Mouse (Mus musculus) CH12.LX (cell line): ENCODE measurements around the gene Klre1. TPM values are rescaled to one million over a fixed set of nuclear protein-coding genes. Genes with fewer than 3 reads are reported as not detected.

Source experiments
- DNase-seq: peaks from one replicate; pipeline ENCODE4 v3.0.0-alpha.2; 2013; ENCODE audit errors: extremely low read depth
- H3K27ac ChIP-seq: 2 replicates; pipeline ENCODE4 v1.5.1; 2012; ENCODE audit warnings: low read depth, mild to moderate bottlenecking, control low read depth, moderate library complexity; ENCODE audit not compliant: insufficient read depth
- H3K27me3 ChIP-seq: replicated peaks from 2 replicates; pipeline ENCODE3; 2012; ENCODE audit warnings: inconsistent platforms
- H3K36me3 ChIP-seq, 2 experiments: replicated peaks in 1 of 2; 2 replicates each; pipeline versions ENCODE3 to v1.6.1; 2012; ENCODE audit warnings: inconsistent platforms in 1 of 2, low read length in 1 of 2, mild to moderate bottlenecking in 1 of 2, mixed read lengths in 1 of 2, moderate library complexity in 1 of 2; ENCODE audit not compliant: control insufficient read depth in 1 of 2, insufficient read depth in 1 of 2
- H3K4me1 ChIP-seq, 2 experiments: 2 replicates each; pipeline ENCODE4 v1.6.1; 2012; ENCODE audit warnings: inconsistent platforms in 1 of 2, moderate library complexity in 1 of 2; ENCODE audit not compliant: insufficient read depth in 2 of 2, control insufficient read depth in 1 of 2
- H3K4me2 ChIP-seq: 2 replicates; pipeline ENCODE4 v1.6.1; 2012; ENCODE audit warnings: low read depth, mild to moderate bottlenecking, control low read depth; ENCODE audit not compliant: poor library complexity, insufficient read depth, severe bottlenecking
- H3K4me3 ChIP-seq, 3 experiments: fragments of 150-350 bp in 1 of 3; sonication (generic) in 1 of 3; replicated peaks in 1 of 3; 2 replicates each; pipeline versions ENCODE3 to v1.5.1; 2011 to 2012; ENCODE audit warnings: low read depth in 2 of 3, low read length in 2 of 3, mild to moderate bottlenecking in 2 of 3, moderate library complexity in 2 of 3, control low read depth in 1 of 3, improper control_type of control experiment in 1 of 3, inconsistent platforms in 1 of 3, mixed read lengths in 1 of 3; ENCODE audit not compliant: poor library complexity in 1 of 3
- H3K79me2 ChIP-seq: replicated peaks from 2 replicates; pipeline ENCODE4 v1.6.1; 2012; ENCODE audit warnings: mild to moderate bottlenecking, moderate library complexity; ENCODE audit not compliant: control insufficient read depth, poor library complexity, insufficient read depth, severe bottlenecking; ENCODE audit errors: extremely low read depth
- H3K9ac ChIP-seq: 2 replicates; pipeline ENCODE4 v1.6.1; 2012; ENCODE audit warnings: low read depth, mild to moderate bottlenecking, control low read depth, moderate library complexity; ENCODE audit not compliant: insufficient read depth
- H3K9me3 ChIP-seq: replicated peaks from 2 replicates; pipeline ENCODE3; 2012; ENCODE audit warnings: low read length, inconsistent platforms, mixed read lengths
- CHD1 ChIP-seq: IDR thresholded peaks from 2 replicates; pipeline ENCODE4 v1.6.1; 2012; ENCODE audit warnings: low read depth, low read length, improper control_type of control experiment, inconsistent platforms
- CHD2 ChIP-seq: IDR thresholded peaks from 2 replicates; pipeline ENCODE4 v1.6.1; 2011; ENCODE audit warnings: low read length, improper control_type of control experiment
- CTCF ChIP-seq, 2 experiments: IDR thresholded peaks in 1 of 2; conservative IDR thresholded peaks in 1 of 2; 2 replicates each; pipeline ENCODE4 v1.5.1; 2011 to 2012; ENCODE audit warnings: low read depth in 2 of 2, low read length in 2 of 2, improper control_type of control experiment in 1 of 2, inconsistent platforms in 1 of 2, mild to moderate bottlenecking in 1 of 2, moderate library complexity in 1 of 2
- ELF1 ChIP-seq: IDR thresholded peaks from 2 replicates; pipeline ENCODE4 v1.6.1; 2014; ENCODE audit warnings: low read depth, mild to moderate bottlenecking, inconsistent platforms, low read length, improper control_type of control experiment
- EP300 ChIP-seq: IDR thresholded peaks from 2 replicates; pipeline ENCODE4 v1.6.1; 2011; ENCODE audit warnings: low read length, improper control_type of control experiment
- ETS1 ChIP-seq: conservative IDR thresholded peaks from 2 replicates; pipeline ENCODE4 v1.6.1; 2012; ENCODE audit warnings: low read depth, mild to moderate bottlenecking, inconsistent platforms, low read length, improper control_type of control experiment, moderate library complexity
- HCFC1 ChIP-seq: IDR thresholded peaks from 2 replicates; pipeline ENCODE4 v1.6.1; 2012; ENCODE audit warnings: low read depth, mild to moderate bottlenecking, inconsistent platforms, low read length, improper control_type of control experiment
- IRF4 ChIP-seq: IDR thresholded peaks from 2 replicates; pipeline ENCODE4 v1.6.1; 2014; ENCODE audit warnings: low read depth, mild to moderate bottlenecking, inconsistent platforms, low read length, improper control_type of control experiment
- JUN ChIP-seq: IDR thresholded peaks from 2 replicates; pipeline ENCODE4 v1.6.1; 2011; ENCODE audit warnings: low read depth, mild to moderate bottlenecking, low read length, improper control_type of control experiment, moderate library complexity; ENCODE audit not compliant: insufficient read depth
- MAX ChIP-seq: IDR thresholded peaks from 2 replicates; pipeline ENCODE4 v1.6.1; 2011; ENCODE audit warnings: low read length, improper control_type of control experiment
- MXI1 ChIP-seq: IDR thresholded peaks from 2 replicates; pipeline ENCODE4 v1.6.1; 2011; ENCODE audit warnings: mild to moderate bottlenecking, low read depth, low read length, improper control_type of control experiment
- MYC ChIP-seq: IDR thresholded peaks from 2 replicates; pipeline ENCODE4 v1.6.1; 2011; ENCODE audit warnings: low read depth, mild to moderate bottlenecking, improper control_type of control experiment, low read length
- NELFE ChIP-seq: IDR thresholded peaks from 2 replicates; pipeline ENCODE4 v1.6.1; 2011; ENCODE audit warnings: low read depth, low read length, improper control_type of control experiment
- NRF1 ChIP-seq: IDR thresholded peaks from 2 replicates; pipeline ENCODE4 v1.6.1; 2014; ENCODE audit warnings: low read depth, mild to moderate bottlenecking, inconsistent platforms, low read length, improper control_type of control experiment, moderate library complexity
- PAX5 ChIP-seq: IDR thresholded peaks from 2 replicates; pipeline ENCODE4 v1.6.1; 2012; ENCODE audit warnings: low read length, inconsistent platforms, mixed read lengths
- RAD21 ChIP-seq: IDR thresholded peaks from 2 replicates; pipeline ENCODE4 v1.6.1; 2011; ENCODE audit warnings: low read depth, mild to moderate bottlenecking, low read length, improper control_type of control experiment, moderate library complexity
- RCOR1 ChIP-seq: conservative IDR thresholded peaks from 2 replicates; pipeline ENCODE4 v1.6.1; 2012; ENCODE audit warnings: low read depth, mild to moderate bottlenecking, inconsistent platforms, low read length, improper control_type of control experiment
- TBP ChIP-seq: conservative IDR thresholded peaks from 2 replicates; pipeline ENCODE4 v1.6.1; 2011; ENCODE audit warnings: low read depth, low read length, improper control_type of control experiment
- UBTF ChIP-seq: IDR thresholded peaks from 2 replicates; pipeline ENCODE4 v1.6.1; 2012; ENCODE audit warnings: low read depth, mild to moderate bottlenecking, inconsistent platforms, low read length, improper control_type of control experiment, moderate library complexity
- USF1 ChIP-seq: IDR thresholded peaks from 2 replicates; pipeline ENCODE4 v1.6.1; 2014; ENCODE audit warnings: low read depth, mild to moderate bottlenecking, inconsistent platforms, low read length, improper control_type of control experiment
- USF2 ChIP-seq: conservative IDR thresholded peaks from 2 replicates; pipeline ENCODE4 v1.6.1; 2011; ENCODE audit warnings: low read depth, low read length, improper control_type of control experiment
- ZC3H11A ChIP-seq: IDR thresholded peaks from 2 replicates; pipeline ENCODE4 v1.6.1; 2012; ENCODE audit warnings: low read depth, mild to moderate bottlenecking, inconsistent platforms, low read length, improper control_type of control experiment
- ZKSCAN1 ChIP-seq: IDR thresholded peaks from 2 replicates; pipeline ENCODE4 v1.6.1; 2012; ENCODE audit warnings: low read depth, inconsistent platforms, low read length, improper control_type of control experiment, borderline replicate concordance
- ZMIZ1 ChIP-seq: IDR thresholded peaks from 2 replicates; pipeline ENCODE4 v1.6.1; 2012; ENCODE audit warnings: low read depth, mild to moderate bottlenecking, inconsistent platforms, low read length, improper control_type of control experiment
- ZNF384 ChIP-seq: IDR thresholded peaks from 2 replicates; pipeline ENCODE4 v1.6.1; 2012; ENCODE audit warnings: low read depth, low read length, improper control_type of control experiment, inconsistent platforms
- dilution Hi-C: fragments of 300-500 bp; cut with MboI; formaldehyde crosslinking; loops from 2 replicates; pipeline ENCODE4 v1.14.3; 2020; ENCODE audit warnings: low sequenced_read_pairs; ENCODE audit not compliant: extremely low pct_unique_long_range_greater_than_20kb, extremely low pct_ligation_motif_present
- in situ Hi-C: fragments of 300-500 bp; cut with MboI; formaldehyde crosslinking; loops from 3 replicates; pipeline ENCODE4 v1.14.3; 2019; ENCODE audit warnings: low sequenced_read_pairs, low pct_ligation_motif_present, low pct_unique_long_range_greater_than_20kb, mixed read lengths
- polyA plus RNA-seq: library from polyadenylated mRNA; unstranded; fragments of >175 nt; gene quantifications from 2 replicates; pipeline ENCODE4 v1.2.1, GENCODE M21; 2012; ENCODE audit warnings: low read depth; ENCODE audit not compliant: insufficient read length
- total RNA-seq, 2 experiments: library from RNA; depleted of rRNA; stranded (reverse); fragments of 300-350 nt in 1 of 2; fragments of >200 nt in 1 of 2; gene quantifications; 2 replicates each; pipeline ENCODE4 v1.2.3; 2012 to 2014

Gene Klre1
- total and polyA plus RNA-seq, 3 experiments = not detected

DNA sequence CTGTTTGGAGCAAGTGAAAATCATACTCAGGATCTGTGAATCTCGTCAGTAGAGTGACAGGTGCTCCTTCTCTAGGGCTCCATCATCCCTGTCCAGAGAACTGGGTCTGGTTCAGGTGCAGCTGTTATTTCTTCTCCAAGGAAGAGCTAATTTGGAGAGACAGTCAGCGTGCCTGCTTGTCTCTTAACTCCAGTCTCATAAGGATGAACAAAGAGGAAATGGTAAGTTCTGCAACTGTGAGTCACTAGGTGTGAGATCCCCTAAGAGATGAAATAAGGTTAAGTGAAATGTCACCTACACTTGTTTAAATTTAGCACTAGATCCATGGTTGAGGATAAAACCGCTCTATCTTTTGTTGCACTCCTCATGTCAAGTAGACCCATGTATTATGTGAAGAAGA lies 5.3 kb downstream of the Klre1 start:
- H3K4me2 ChIP-seq = no peak overlapping the region
- no peaks in the 10 kb centered on the region for H3K27me3 ChIP-seq
- H3K79me2 ChIP-seq = no peaks in the 10 kb centered on the region
- no peak overlapping the region for H3K27ac ChIP-seq
- H3K9me3 ChIP-seq = no peaks in the 10 kb centered on the region
- H3K36me3 ChIP-seq = no peaks in the 10 kb centered on the region
- DNase-seq = no peak
- no peak overlapping the region for H3K9ac ChIP-seq
- in situ Hi-C loops = loop anchor here (25.0 kb wide), 1 partner anchor 1779 kb away; the partner anchor contains the start of gene Styk1
- no peaks in the 10 kb centered on the region for H3K4me1 ChIP-seq
- dilution Hi-C loops = no loop called here
- no peak overlapping the region for H3K4me3 ChIP-seq
- TF ChIP-seq ETS1 = no peak
- TF ChIP-seq ZMIZ1 = no peak
- no peak for TF ChIP-seq RCOR1
- no peak for TF ChIP-seq MYC
- no peak for TF ChIP-seq HCFC1
- TF ChIP-seq MAX = no peak
- TF ChIP-seq CHD1 = no peak
- no peak for TF ChIP-seq CTCF (conservative IDR thresholded peaks at IDR 0.05 in 1 of 2, IDR thresholded peaks at IDR 0.05 in 1 of 2; ENCODE audit: low read depth in 2 of 2, low read length in 2 of 2)
- TF ChIP-seq USF2 = no peak
- TF ChIP-seq ZKSCAN1 = no peak
- no peak for TF ChIP-seq UBTF
- TF ChIP-seq, all 38 proteins: peak for 0

DNA sequence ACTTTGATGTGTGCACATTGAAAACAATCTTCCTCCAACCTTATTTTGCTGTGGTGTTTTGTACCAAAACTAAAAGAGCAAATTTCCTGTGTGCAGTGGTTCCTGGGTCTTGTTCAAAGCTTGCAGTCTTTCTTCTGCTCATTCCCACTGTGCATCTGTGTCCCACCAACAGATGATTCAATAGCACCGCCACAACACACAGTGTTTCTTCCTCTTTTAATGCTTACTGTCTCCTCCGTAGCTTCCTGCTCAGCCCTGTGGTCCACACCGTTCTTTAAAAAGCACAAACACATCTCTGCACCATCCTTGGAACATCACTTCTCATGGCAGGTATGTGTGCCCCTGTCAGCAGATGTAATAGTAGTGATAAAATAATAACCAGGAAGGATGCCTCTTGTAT lies 13.8 kb downstream of the Klre1 start, which contains the start of gene Klrd1:
Klrd1 (plus strand) TSS at position 275 of the 400 bp plus-strand sequence.
- no peaks in the 10 kb centered on the region for H3K79me2 ChIP-seq
- no peaks in the 10 kb centered on the region for H3K9me3 ChIP-seq
- no peak within 1 kb of the TSS for H3K27ac ChIP-seq
- no peak within 1 kb of the TSS for H3K9ac ChIP-seq
- H3K4me1 ChIP-seq = peaks cover 0 to 4% of the 10 kb centered on the region in 2 experiments; a peak in 1 of 4 replicates
- no peaks in the 10 kb centered on the region for H3K36me3 ChIP-seq
- in situ Hi-C loops = loop anchor here (25.0 kb wide), 1 partner anchor 1771 kb away; the partner anchor contains the start of gene Styk1
- dilution Hi-C loops = no loop called here
- no peaks in the 10 kb centered on the region for H3K27me3 ChIP-seq
- TF ChIP-seq ZMIZ1 = no peak
- TF ChIP-seq TBP = 0 out of 2 replicates have a peak, but pooled peaks have one; percentile 24
- peak; percentile 21 for DNase-seq
- no peak within 1 kb of the TSS for H3K4me3 ChIP-seq
- peak within 1 kb of the TSS; percentile 29; the same call in 1 of the 2 replicates for H3K4me2 ChIP-seq

DNA sequence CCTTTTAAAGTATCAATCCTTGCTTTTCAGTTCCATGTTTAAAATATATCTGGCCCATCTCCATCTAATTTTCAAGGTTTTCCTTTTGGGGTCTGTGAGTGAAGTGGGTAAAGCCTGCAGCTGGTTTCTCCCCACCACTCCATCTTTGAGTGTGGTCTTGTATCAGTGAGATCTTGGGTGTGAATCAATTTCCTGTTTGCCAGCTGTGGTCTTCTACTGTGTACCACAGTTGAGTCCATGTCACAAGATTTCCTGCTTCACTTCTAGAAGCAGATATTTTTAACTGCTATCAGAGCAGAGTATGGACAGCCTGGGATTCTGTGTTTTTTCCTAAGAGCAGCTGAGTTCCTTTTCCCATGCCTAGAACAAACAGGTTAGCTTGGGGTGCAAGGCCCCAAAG lies 30.7 kb downstream of the Klre1 start:
- Histone ChIP-seq H3K4me2 (no peak overlapping the region), H3K79me2 (no peaks in the 10 kb centered on the region), H3K9me3 (no peaks in the 10 kb centered on the region), H3K9ac (no peak overlapping the region), H3K36me3 (no peaks in the 10 kb centered on the region), H3K27ac (no peak overlapping the region)
- in situ Hi-C loops = no loop called here
- TF ChIP-seq IRF4 (no peak), ZNF384 (no peak), UBTF (no peak), ELF1 (no peak), NELFE (no peak), USF1 (no peak), ZMIZ1 (no peak), ETS1 (no peak), MXI1 (no peak), JUN (no peak), HCFC1 (no peak), EP300 (no peak), PAX5 (no peak), ZC3H11A (no peak), RCOR1 (no peak), CHD2 (no peak), MYC (no peak), RAD21 (no peak), NRF1 (no peak)
- TF ChIP-seq, all 38 proteins: peak for 0
- dilution Hi-C loops = no loop called here
- no peaks in the 10 kb centered on the region for H3K27me3 ChIP-seq
- H3K4me3 ChIP-seq = no peak overlapping the region
- H3K4me1 ChIP-seq = no peaks in the 10 kb centered on the region
- no peak for DNase-seq
